Mouse (Mus musculus): Measurements from ENCODE around the gene Olfr70.

Olfr70 gene

GRCm38 (mm10) chr4:43700707-43701106, at the start of gene Olfr70:
Olfr70 (minus strand) TSS chr4:43700807.
- in situ Hi-C loops (cut with MboI, MseI) = no loop called here

GRCm38 (mm10) chr4:43745187-43745586, 44.6 kb upstream of the Olfr70 start:
- in situ Hi-C loops (cut with MboI, MseI) = no loop called here

- in situ Hi-C loops (cut with MboI, MseI) = no loop called here
Measured at GRCm38 (mm10) chr4:43743099-43743498, 42.5 kb upstream of the Olfr70 start.

- in situ Hi-C loops (cut with MboI, MseI) = no loop called here
Measured at GRCm38 (mm10) chr4:43742637-43743036, 42.0 kb upstream of the Olfr70 start.

GRCm38 (mm10) chr4:43741526-43741925, 40.9 kb upstream of the Olfr70 start:
- in situ Hi-C loops (cut with MboI, MseI) = no loop called here

- in situ Hi-C loops (cut with MboI, MseI) = no loop called here
Measured at GRCm38 (mm10) chr4:43738989-43739674, 38.5 kb upstream of the Olfr70 start.

GRCm38 (mm10) chr4:43737144-43737543, 36.5 kb upstream of the Olfr70 start:
- in situ Hi-C loops (cut with MboI, MseI) = no loop called here

GRCm38 (mm10) chr4:43733186-43733585, 32.6 kb upstream of the Olfr70 start:
- in situ Hi-C loops (cut with MboI, MseI) = no loop called here

GRCm38 (mm10) chr4:43732171-43732570, 31.6 kb upstream of the Olfr70 start:
- in situ Hi-C loops (cut with MboI, MseI) = no loop called here

GRCm38 (mm10) chr4:43730750-43731297, 30.2 kb upstream of the Olfr70 start:
- in situ Hi-C loops (cut with MboI, MseI) = no loop called here

- in situ Hi-C loops (cut with MboI, MseI) = no loop called here
Measured at GRCm38 (mm10) chr4:43729794-43730550, 29.4 kb upstream of the Olfr70 start, which contains the start of gene Spaar. Spaar (plus strand) TSS chr4:43730034.

GRCm38 (mm10) chr4:43729126-43729525, 28.5 kb upstream of the Olfr70 start:
- in situ Hi-C loops (cut with MboI, MseI) = no loop called here

- in situ Hi-C loops (cut with MboI, MseI) = no loop called here
Measured at GRCm38 (mm10) chr4:43728576-43728954, 28.0 kb upstream of the Olfr70 start.

- in situ Hi-C loops (cut with MboI, MseI) = no loop called here
Measured at GRCm38 (mm10) chr4:43727718-43728575, 27.3 kb upstream of the Olfr70 start.

GRCm38 (mm10) chr4:43726995-43727394, 26.4 kb upstream of the Olfr70 start, which contains the start of gene Hrct1:
Hrct1 (plus strand) TSS chr4:43727188.
- in situ Hi-C loops (cut with MboI, MseI) = no loop called here

- in situ Hi-C loops (cut with MboI, MseI) = no loop called here
Measured at GRCm38 (mm10) chr4:43726228-43726993, 25.8 kb upstream of the Olfr70 start.

- in situ Hi-C loops (cut with MboI, MseI) = no loop called here
Measured at GRCm38 (mm10) chr4:43724764-43725163, 24.2 kb upstream of the Olfr70 start.

- in situ Hi-C loops (cut with MboI, MseI) = no loop called here
Measured at GRCm38 (mm10) chr4:43722191-43722590, 21.6 kb upstream of the Olfr70 start.

GRCm38 (mm10) chr4:43720491-43721228, 20.1 kb upstream of the Olfr70 start:
- in situ Hi-C loops (cut with MboI, MseI) = no loop called here

- in situ Hi-C loops (cut with MboI, MseI) = no loop called here
Measured at GRCm38 (mm10) chr4:43713652-43714219, 13.1 kb upstream of the Olfr70 start.

Measured in T-helper 1 cell (primary cell).